Mouse (Mus musculus): ENCODE data around the gene Srebf1.

Srebf1 gene

DNA sequence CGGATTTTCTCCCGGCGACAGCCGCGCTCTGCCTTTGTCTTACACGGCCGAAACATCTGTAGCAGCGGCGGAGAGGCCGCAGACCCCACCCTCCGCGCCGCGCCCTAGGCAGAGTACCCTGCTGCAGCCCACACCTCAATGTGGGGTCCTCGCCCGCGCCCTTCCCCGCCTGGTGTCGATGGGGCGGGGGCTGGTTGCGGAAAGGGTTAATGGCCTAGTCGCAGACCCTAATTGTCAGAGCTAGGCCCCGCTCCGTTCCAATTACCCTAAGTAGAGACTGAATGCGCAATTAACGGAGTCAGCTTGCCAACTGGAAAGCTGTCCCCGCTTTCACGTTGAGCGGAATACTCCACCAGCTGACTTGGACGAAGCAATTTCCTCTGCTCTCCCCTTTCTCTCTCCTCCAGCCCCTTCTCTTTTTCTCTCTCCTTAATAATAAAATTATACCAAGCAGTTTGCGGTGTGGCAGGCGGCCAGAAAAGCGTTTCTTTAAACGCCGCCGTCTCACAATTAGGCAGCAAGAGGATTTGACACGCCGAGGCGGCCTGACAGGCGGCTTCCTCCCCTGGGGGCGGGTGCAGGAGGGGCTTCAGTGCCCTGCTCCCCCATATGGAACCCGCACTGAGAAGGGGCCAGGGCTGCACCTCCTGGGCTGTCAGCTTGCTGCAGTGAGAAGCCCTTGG is 45.3 kb downstream of the Srebf1 start:
- peak; percentile 81 to 82 for DNase-seq

DNA sequence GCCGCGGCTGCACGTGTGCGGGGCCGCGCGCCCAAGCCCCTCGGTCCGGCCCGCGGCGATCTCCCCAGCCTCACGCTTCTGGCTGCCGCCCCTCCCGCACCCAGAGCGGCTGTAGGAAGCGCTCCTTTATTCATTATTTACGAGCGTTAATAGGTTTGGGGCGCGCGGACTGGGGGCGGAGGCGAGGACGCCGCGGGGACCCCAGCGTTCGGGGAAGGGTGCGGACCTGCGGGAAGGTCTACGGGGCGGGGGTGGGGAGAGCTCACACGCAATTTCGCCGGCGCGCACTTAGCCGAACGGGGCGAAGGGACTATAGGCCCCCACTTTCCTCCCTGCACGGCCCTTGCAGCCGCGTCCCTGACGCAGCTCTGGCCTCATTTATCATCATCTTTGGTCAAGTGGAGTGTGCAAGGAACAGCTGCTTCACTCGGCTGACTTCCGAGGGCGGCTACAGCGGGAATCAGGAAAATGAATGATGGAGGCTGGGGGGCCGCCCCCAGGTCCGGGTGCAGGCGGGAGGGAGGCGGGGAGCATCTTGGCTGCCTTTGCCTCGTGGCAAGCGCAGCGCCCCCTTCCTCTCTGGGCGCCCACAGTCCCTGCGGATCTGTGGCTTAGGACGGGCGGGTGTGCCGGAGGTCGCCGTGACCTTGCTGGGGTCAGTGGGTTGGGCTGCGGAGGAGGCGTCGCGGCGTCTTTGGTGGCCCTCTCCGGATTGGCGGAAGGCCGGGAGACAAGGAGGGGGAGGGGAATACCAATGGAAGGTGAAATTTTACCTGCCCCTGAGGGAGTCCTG is 46.0 kb downstream of the Srebf1 start:
- DNase-seq, result peak; percentile 90 to 91

DNA sequence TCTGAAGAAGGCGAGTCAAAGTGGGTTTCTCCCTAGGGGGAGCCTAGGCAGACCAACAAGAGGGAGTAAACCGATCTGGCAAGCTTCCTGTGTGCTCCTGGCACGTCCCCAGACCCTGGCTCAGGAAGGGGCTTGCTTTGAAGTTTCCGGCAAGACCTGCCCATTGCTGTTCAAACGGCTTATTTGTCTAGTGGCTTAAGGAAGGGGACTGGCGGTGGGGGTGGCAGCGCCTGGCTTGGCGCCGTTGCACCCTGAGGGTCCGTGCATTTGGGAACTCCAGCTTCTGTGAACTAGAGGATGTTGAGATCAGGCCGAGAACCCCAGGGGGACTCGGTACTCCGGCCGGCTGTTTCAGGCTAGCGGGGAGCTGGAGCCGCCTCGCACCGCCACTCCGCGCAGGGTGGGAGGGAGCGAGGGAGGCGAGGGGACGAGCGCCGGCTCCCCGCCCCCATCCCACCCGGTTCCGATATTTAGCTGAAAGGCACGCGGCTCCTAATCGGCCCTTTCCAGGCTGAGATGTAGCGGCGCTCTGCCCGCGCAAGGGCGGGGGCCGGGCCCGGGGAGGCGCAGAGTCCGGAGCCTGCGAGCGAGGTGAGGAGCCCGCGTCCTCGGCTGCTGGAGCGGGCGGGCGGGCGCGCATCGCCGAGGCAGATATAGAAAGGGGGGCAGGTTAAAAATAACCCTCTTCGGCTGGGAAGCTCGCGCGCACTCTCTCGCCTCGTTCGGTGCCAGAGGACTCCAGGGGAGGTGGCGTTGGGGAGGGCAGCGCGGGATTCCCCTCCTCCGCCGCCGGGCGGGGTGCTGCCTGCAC is 46.8 kb downstream of the Srebf1 start:
- DNase-seq, result peak; percentile 83 to 84

DNA sequence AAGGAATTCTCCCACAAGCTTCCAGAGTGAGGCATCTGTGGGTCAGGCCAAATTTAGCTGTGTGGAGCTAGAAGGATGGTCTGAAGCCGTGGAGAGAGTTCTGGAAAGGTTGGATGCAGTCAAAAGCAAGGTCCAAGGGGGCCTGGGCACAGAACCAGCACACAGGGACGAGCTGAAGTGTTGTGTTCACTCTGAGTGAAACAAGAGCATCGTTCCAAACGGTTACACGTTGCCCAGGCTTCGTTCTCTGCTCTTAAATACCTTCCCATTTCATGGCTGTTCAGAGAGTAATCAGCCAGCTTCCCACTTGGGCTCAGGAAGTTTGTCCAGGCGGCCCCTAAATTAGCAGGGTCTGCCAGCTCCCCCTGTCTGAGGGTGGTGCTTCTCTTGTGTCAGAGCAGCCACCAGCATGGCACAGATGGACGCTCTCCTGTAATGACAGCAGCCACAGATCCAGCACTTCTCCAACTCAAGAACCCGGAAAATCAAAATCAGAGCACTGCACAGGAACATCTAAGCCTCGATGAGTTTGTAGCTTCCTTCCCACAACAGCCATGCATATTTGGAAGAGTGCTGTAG is 48.7 kb downstream of the Srebf1 start:
- DNase-seq, result peak; percentile 60 to 70

DNA sequence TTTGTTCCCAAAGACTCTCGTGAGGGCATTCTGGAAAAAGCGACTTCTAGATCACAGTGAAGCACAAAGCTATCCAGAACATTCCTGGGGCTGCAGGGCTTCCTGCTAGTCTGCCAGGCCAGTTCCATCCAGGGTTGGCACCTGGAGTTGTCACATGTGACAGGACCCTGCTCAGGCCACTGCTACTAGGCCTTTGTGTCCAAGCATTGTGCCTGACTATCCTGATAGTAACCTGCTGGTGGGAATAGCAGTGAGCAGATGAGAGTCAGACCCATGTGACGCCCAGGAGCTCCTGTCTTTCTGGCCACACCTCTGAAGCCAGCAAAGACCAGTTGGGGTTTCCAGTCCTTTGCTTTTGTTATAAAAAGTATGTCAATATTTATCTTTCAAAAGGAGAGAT is 50.3 kb downstream of the Srebf1 start:
- peak in 1 of 2 experiments; percentile 16 for DNase-seq

DNA sequence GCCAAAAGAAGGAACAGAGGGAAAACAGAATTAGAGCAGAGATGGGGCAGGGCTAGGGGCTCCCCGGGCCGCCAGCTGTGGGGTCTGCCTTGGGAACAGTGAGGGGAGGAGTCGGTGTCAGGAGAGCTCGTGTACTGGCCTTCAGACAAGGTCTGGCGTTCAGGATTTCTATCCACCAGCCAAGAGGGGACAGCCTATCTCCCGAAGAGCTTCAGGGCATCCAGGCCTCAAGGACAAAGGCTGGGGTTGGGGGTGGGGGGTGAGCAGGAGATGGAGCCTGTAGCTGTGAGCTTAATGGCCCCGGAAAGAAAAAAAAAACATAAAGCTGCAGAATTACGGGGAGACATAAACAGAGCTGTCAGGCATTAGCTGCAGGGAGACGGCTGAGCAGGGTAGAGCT is 53.6 kb downstream of the Srebf1 start:
- DNase-seq, result peak in 1 of 2 experiments; percentile 25

DNA sequence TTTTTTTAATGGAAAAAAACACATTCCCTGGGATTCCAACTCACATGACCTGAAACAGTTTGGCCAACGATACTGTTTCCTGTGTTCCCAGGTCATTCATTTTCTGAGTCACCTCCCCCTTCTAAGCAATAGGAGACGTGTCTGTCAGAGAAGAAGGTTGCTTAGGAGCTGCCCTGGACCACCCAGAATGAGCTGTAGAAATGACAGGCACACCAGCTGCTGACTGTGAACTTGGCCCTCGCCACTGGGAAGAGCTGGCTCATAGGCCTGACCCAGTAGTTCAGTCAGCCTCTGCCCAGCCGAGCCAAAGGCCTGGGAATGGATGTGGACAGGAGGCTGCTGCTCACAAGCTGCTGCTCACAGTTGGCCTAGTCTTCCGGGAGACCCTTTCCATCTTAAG is 57.3 kb downstream of the Srebf1 start:
- DNase-seq, result peak; percentile 70 to 83

DNA sequence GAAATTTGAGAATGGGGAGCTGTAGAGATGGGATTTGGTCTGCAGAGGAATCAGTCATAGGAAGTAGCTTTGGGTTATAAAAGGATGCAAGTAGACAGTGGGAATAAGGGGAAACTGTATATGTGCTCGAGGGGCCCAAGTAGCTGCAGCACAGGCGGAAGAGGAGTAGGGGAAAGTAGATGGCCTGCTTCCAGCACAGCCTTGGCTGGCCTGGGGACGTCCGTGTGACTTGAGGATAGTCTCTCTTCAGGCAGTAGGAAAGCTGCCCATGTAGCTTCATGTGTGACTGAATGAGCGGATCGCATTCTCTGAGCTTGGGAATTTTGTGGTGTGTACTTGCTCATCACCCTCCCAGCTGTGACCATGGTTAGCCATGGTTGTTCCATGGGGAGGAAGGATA is 57.9 kb downstream of the Srebf1 start:
- DNase-seq, result peak; percentile 67 to 72

DNA sequence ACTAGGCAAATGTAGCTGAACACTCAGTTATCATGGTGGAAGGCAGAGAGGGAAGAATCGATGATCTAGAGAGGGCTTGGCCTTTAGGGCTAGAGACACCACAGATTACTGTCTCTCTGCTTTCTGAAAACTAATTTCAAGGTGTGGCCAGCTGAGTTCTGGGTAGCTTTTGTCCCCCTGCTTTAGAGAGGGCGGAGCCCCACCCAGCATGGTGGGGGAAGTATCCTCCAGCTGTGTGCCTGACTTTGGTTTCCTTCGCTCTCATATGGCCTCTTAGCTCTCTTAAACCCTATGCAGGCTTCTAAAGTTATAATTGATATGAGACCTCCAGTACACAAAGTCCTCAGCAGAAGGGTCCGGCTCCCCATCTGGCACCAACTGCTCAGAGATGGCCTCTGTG is 59.0 kb downstream of the Srebf1 start:
- DNase-seq, result peak in 1 of 2 experiments; percentile 60

DNA sequence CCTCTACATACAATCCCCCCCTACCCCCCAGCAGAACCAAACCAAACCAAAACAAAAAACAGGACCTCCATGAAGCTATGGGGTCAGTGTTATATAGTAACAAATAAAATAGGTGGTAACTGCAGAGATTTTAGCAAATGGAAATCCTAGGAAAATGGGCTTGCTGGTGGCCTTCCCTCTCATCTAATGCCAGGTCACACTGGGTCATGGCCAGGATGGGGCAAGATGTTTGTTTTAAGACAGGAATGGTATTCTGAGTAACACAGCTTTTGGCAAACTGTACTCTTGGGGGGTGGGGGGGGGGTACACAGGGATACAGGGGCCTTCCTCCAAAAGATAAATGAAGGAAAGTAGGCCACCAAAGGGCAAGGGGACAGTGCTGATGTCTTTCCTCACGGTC is 59.8 kb downstream of the Srebf1 start:
- DNase-seq, result no peak

DNA sequence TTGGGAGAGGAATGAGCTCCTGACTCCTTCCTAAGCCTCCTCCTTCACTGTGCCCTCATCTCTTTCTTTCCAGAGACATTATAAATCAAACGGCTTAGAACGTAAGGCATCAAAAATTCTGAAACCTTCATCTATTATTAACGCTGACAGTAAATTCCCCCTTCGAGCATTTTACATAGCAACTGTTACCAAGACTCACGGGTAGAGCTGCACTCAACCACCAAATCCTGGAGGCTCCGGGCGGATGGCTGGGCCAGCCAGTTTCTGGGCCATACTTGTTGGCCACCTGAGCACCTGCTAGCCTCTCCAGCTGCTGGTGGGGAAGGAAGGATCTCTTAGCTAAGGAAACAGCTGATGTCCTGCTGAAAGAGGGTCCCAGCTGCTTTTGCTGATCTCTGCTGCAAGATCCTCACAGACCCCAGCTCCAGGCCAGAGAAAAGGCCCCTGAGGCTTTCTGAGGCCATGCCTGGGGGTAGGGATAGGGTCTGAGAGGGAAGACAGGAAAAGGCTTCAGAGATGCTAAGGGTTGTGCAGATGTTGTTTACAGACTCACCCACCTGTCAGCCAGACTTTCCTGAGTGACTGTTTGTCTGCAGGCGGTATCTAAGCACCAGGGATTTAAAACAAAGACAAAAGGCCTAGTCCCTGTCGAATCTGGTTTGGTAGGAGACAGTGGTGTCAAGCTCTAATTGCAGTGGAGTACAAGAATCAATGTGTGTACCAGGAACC is 61.1 kb downstream of the Srebf1 start:
- peak in 1 of 2 experiments; percentile 5 for DNase-seq

DNA sequence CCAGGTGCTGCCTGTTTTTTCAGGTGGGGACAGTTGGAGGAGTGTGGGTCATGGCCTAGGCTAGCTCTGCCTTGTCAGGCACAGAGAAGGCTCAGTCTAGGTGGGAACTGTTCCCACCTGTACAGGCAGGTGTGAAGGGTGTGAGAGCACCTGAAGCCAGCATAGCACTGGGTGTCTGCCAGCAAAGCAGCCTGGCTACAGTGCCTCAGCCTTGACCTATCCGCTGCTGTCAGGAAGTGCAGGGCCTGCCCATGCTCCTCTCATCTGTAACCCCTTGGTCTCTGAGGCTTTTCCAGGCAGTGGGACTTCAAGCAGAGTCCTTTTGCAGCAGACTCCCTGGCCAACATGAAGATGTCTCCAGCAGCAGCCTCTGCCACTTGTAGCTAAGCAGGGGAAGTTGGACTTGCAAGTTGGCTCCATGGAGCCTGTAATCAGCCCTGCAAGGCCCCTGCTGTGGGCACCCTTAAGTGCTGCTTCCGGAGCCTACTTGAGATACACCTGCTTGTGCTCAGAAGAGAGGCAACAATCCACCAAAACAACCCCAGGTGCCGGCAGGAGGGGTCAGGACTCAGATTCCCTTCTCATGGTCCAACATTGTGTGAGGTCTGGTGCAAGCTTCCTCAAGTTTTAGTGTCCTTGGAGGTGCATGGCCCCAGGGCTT is 61.8 kb downstream of the Srebf1 start:
- DNase-seq, result peak in 1 of 2 experiments; percentile 14

DNA sequence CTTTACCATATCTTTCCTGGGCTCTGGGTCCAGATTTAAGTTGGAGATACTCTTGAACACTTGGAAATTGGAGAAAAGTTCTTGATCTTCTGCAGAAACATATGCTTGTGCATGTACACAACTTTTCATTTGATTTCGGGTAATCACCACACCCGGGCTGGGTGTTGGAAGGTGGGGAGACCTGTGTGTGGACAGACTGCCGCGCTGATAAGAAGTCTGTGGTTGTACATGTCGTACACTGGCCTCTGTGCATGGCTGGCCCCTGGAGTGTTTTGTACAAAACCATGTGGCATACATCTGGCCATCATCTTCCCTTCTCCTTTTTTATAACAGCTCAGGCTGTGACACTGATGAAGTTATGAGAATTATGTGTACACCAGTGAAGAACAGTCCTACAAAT is 62.4 kb downstream of the Srebf1 start:
- DNase-seq, result no peak

DNA sequence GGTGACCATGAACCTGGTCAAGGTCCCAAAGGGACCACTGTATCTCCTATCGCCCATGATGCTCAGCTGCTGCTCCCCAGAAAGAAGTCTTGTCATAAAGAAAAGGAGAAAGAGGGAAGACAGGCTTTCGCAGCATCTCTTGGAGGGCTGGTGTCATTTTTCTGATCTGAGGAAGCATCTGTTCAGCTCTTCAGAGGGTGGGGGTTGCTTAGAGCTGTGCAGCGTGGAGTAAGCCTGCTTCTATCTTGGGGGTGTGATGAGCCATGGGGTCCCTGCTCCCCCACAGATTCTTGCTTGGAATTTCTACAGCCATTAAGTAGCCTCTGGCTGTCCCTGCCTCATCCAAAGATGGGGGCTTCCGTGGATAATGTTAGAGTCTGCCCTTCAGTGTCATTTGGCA is 64.1 kb downstream of the Srebf1 start:
- DNase-seq, result no peak

DNA sequence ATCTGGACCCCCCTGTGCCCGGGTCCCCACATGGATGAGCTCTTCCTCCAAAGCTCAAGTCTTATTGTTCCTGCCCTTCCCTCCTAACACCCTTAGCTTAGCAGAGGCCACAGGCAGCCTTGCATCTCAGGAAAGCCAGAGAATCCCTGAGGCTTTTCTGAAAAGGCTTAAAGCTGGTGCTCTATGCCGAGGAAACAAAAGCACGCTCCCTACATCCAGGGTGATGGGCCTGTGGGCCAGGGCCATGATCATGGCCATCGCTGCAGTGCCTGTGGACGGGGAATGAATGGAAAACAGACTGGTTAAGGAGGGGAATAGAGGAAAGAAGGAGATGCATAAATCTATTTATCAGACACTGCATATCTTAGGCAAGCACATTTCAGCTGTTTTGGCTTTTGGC is 66.7 kb downstream of the Srebf1 start:
- peak in 1 of 2 experiments; percentile 6 for DNase-seq

DNA sequence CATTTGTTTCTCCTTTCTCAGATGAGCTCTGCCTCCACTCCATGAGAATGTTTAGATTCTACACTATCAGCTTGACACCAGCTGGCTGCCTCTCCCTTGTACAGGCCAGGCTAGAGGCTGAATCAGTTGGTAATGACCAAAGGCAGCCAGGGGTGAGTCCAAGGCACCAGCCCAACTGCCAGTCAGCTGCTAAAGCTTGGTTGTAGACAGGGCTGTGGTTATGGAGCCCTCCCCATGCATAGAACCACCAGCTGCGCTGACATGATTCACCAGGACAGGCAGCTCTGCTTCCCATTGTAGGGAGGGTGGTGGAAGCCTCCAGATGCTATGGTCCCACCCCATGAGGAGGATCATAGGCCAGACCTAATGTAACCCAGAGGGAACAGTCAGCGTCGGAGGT is 68.4 kb downstream of the Srebf1 start:
- no peak for DNase-seq

DNA sequence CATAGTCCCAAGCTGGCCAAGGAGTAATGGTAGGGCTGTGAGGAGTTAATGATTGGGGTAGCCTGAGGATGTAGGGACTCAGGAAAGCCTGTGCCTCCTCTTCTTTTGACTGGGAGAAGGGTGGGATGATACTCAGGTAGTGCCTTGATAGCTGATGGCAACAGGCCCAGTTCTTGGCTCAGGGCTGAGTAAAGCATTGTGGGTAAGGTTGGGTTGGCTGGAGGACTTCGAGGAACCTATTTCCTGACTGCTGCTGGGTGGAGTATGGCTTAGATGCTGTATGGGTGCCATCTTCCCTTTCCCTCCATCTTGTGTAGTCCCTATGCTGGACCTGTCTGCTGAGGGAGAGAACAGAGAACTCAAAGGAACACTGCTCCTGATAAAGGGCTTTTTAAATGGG is 70.0 kb downstream of the Srebf1 start:
- no peak for DNase-seq

DNA sequence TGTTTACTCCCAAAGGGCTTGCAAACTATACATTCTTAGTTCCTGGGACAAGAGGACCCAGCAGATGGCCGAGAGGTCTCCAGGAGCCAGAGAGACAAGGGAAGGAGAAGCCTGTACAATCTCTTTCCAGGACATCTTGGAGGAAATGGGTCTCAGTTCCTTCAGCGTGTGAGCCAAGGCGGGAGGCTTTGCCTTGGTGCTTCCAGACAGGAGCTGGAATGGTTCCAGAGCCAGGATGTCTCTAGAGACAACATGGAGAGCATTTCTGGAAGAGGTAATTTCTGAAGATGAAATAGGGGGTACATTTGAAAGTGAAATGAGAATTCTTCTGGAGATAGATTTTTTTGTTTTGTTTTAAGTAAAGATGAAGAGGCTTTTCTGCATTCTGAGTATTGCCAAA is 71.7 kb downstream of the Srebf1 start:
- peak; percentile 59 to 67 for DNase-seq

Measured in cerebellum, postnatal 10 days (tissue).